Mouse (Mus musculus) cerebellum, adult 2 months (tissue): ENCODE results near the gene Clnk.

Source experiments
- CTCF ChIP-seq: fragments of 200-500 bp; IDR thresholded peaks from 2 replicates; pipeline ENCODE4 v1.5.1; 2011; ENCODE audit warnings: low read depth, mild to moderate bottlenecking, control low read depth, low read length, moderate library complexity, borderline replicate concordance; ENCODE audit not compliant: insufficient read depth
- POLR2A ChIP-seq: fragments of 200-500 bp; IDR thresholded peaks from 2 replicates; pipeline ENCODE4 v1.6.1; 2011; ENCODE audit warnings: low read length, control low read depth, borderline replicate concordance; ENCODE audit not compliant: insufficient read depth

DNA sequence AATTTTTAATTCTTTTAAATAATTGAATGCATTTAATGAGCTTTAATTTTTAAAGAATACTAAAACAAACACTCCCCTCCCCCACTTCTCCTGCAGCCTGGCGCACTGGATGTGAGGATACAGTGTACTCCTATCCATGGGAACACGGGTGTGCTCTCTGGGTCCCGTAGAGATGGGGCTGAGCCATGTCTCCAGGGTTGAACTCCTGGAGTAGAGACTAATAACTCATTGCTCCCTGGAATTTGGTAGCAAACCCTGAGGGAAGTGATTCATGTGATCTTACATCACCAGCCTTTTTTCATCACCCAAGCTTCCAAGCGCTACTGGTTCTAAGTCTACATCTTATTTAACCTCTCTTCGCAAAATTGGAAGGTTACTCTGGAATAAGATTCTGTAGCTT lies 87.8 kb downstream of the Clnk start:
- no peak for TF ChIP-seq POLR2A
- no peak for TF ChIP-seq CTCF
